Mouse (Mus musculus): ENCODE measurements around the gene Plcb4.
"Not testable (repeated sequence)": the region's sequence is repeated elsewhere in the genome, so short reads cannot be mapped to it uniquely, and the experiment has no call there.

The Plcb4 gene

GRCm38 (mm10) chr2:135887805-135888204 lies 229.0 kb downstream of the Plcb4 start:
- peak; percentile 27 for DNase-seq (ENCODE audit: low read depth, low spot score)

- DNase-seq (ENCODE audit: low read depth, low spot score): peak; percentile 86
Observed at GRCm38 (mm10) chr2:135888206-135888605, 229.4 kb downstream of the Plcb4 start.

DNA sequence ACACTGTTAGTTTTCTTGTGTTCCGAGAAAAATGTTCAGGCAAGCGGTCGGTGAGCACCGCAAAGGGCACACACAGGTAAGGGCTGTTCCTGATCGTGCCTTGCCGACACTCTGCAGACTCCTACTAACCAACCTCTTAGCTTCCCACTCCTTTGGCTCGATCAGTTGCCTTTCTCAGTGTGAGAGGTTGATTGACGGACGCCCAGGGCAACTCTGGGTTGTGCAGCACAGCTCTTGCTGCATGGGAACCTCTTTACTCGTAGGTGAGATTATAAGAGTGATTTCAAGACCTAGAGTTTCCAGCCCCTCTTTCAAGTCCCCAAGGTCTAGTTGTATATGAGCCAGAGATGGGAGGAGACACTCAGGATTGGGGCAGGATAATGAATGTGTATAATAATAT lies 230.0 kb downstream of the Plcb4 start:
- DNase-seq (ENCODE audit: low read depth, low spot score): no peak

DNA sequence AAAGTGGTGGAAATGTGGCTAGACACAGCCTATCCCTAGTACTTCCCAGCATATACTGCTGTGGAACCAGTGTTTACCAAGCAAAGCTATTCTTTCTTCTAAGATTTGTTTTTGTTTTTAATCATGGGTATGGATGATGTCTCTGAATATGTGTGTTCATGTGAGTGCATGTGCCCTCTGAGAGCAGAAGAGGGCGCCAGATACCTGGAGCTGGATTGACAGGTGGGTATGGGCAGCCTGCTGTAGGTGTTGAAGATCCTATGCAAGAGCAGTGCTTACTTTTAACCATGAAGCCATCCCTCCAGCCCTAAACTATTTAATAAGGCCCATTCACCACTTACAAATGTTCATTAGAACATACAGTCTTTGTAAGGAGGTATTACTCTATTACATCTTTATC lies 231.3 kb downstream of the Plcb4 start:
- no peak for DNase-seq (ENCODE audit: low read depth, low spot score)

- no peak for DNase-seq (ENCODE audit: low read depth, low spot score)
Observed at GRCm38 (mm10) chr2:135891097-135891496, 232.3 kb downstream of the Plcb4 start.

GRCm38 (mm10) chr2:135891686-135892085 lies 232.9 kb downstream of the Plcb4 start:
- no peak for DNase-seq (ENCODE audit: low read depth, low spot score)

GRCm38 (mm10) chr2:135894582-135894981 lies 235.8 kb downstream of the Plcb4 start:
- no peak for DNase-seq (ENCODE audit: low read depth, low spot score)

DNA sequence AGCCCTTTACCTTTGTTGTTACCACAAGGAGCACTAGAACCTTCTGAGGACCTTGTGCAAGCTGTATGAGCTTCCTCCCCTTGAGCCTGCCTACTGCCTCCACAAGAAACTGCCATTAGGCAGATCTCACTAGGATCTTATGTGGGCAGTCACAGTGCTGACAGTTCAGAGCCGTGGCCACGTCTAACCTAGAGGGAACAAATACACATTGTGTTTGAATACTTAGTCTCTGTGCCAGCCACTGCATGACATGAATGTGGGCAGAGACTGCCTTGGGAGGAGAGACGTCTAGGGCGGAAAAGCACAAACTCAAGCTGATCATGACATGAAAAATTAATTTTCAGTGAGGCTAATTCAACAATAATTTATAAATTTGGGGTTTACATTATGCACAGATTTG lies 239.2 kb downstream of the Plcb4 start:
- DNase-seq (ENCODE audit: low read depth, low spot score): peak; percentile 76

- not testable (repeated sequence) for DNase-seq (ENCODE audit: low read depth, low spot score)
Observed at GRCm38 (mm10) chr2:135899931-135900330, 241.1 kb downstream of the Plcb4 start.

- DNase-seq (ENCODE audit: low read depth, low spot score): no peak
Observed at GRCm38 (mm10) chr2:135901015-135901414, 242.2 kb downstream of the Plcb4 start.

DNA sequence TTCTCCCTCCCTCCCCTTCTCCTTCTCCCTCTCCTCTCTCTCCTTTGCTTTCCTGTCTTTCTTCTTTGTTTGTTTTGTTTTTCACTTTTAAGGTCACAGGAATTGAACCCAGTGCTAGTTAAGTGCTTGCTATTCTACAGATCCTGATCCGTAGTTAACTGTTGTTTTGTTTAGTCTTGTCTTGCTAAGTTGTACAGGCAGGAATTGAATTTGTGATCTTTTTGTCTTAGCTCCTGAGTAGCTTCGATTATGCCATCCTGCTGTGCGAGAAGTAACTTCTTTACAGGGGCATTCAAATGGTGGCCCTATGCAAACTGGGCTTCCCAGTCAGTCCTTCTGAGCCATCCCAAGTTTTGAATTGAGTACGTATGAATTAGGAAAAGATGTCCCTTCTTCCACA lies 245.5 kb downstream of the Plcb4 start:
- no peak for DNase-seq (ENCODE audit: low read depth, low spot score)

- DNase-seq (ENCODE audit: low read depth, low spot score): no peak
Observed at GRCm38 (mm10) chr2:135904791-135905190, 246.0 kb downstream of the Plcb4 start.

DNA sequence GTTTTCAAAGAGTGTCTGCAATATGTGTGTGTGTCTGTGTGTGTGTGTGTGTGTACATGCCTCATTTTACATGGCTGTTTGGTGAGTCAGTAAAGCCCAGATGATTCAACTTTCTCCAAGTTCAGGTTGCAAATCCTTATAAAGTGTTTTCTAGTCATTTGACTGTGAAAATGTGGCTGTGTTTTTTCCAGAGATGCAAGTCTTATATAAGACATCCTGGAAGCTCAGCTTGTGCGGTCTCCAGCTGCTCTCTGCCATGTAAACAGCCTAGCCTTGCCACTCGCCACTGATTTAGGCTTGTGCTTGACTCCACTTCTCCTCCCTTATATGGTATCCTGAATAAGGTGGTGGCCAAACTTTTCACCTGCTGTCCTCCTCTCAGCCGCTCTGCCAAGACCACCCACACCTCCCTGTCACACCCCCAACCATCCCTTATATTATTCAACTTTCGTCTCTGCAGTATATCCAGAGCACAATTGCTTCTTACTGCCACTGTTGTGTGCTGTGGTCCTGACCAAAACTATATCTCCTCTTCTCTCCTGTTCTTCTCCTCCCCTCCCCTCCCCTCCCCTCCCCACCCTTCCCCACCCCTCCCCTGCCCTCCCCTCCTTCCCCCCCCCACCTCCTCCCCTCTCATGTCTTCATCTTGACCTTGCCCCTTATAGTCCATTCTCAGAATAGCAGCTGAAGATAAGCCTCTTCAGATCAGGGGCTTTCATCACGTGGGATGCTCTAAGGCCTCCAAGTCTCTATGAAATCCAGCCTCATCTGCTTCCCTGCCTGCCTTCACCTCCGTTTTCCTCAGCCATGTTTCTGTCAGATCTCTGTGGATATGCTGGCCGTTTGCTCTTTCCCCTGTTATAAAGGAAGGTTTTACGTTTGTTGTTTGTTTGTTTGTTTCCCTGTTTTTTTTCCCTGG lies 255.8 kb downstream of the Plcb4 start:
- DNase-seq (ENCODE audit: low read depth, low spot score): peak; percentile 78

- DNase-seq (ENCODE audit: low read depth, low spot score): peak; percentile 62
Observed at GRCm38 (mm10) chr2:135915928-135916327, 257.1 kb downstream of the Plcb4 start.

- no peak for DNase-seq (ENCODE audit: low read depth, low spot score)
Observed at GRCm38 (mm10) chr2:135917000-135917399, 258.2 kb downstream of the Plcb4 start.

DNA sequence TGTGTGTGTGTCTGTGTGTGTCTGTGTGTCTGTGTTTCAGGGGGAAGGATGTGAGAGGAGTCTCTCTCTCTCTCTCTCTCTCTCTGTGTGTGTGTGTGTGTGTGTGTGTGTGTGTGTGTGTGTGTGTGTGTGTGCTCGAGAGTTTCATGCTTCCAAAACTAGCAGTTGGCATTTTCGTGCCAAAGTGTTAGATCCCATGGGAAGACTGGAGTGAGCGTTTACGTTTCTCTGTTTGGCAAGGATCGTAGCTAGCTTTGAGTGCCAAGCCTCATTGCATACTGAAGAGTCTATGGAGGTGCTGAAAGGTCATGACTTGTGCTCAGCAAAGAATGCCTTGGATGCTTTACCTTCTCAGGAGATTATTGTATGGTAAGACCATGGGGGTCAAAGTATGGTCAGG lies 259.3 kb downstream of the Plcb4 start:
- DNase-seq (ENCODE audit: low read depth, low spot score): peak; percentile 43

- no peak for DNase-seq (ENCODE audit: low read depth, low spot score)
Observed at GRCm38 (mm10) chr2:135919641-135920040, 260.8 kb downstream of the Plcb4 start.

DNA sequence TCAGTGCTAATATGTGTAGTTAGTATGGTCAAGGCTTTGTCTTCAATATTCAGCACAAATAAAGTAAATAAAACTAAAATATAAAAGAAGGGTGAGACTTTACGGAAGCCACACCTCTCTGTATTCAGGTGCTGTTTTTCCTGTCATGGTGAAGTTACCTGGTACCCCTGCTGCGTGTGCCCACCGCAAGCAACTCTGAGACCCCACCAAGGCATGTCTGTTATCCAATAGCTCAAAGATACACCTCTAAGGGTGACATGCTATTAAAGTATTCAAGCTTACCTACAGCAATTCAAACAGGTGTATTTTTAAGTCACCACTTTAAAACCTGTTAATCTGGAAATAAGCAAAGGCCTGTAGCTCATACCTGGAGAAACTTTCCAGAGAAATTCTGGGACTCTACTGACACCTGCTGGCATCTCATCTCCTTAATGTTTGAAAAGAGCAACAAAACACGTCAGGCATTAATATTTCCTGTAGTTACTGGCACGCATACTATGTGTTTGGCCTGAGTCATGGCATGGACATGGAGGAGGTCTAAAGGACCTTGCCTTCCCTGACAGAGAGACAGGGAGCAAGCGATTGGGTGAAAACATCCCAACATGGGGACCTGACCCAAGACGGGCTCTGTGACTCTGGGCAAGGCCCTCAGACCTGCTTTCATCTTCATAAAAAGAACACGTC lies 268.0 kb downstream of the Plcb4 start:
- DNase-seq (ENCODE audit: low read depth, low spot score): peak; percentile 84

- DNase-seq (ENCODE audit: low read depth, low spot score): peak; percentile 93
Observed at GRCm38 (mm10) chr2:135929021-135929720, 270.4 kb downstream of the Plcb4 start.

DNA sequence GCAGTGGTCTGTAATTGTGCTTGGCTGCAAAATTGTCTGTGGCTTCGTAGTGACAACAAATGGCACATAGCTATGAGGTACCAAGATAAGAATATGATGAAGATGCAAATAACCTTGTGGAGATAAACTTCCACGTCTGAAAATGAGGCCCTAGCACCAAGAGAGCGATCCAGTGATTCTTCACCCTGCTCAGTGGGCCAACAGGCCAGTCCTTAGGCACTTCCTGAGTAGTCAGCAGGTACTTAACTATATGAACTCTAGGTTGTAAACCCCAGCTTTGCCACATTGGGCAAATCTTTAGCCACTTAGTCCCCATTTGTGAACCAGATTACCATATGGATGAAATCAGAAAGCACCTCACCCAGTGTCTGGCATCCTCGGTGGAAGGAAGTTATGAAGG lies 271.9 kb downstream of the Plcb4 start:
- DNase-seq (ENCODE audit: low read depth, low spot score): no peak

- DNase-seq (ENCODE audit: low read depth, low spot score): no peak
Observed at GRCm38 (mm10) chr2:135932569-135932968, 273.8 kb downstream of the Plcb4 start.

- DNase-seq (ENCODE audit: low read depth, low spot score): no peak
Observed at GRCm38 (mm10) chr2:135936376-135936775, 277.6 kb downstream of the Plcb4 start.
